Mouse (Mus musculus) lung, adult 2 months (tissue): Measurements from ENCODE around the gene Selenok.

Source experiments
- CTCF ChIP-seq: fragments of 200-500 bp; IDR thresholded peaks from 2 replicates; pipeline ENCODE4 v1.5.1; 2011; ENCODE audit warnings: mild to moderate bottlenecking, low read length, control low read depth; ENCODE audit not compliant: insufficient read depth
- POLR2A ChIP-seq: fragments of 200-500 bp; IDR thresholded peaks from 2 replicates; pipeline ENCODE4 v1.6.1; 2011; ENCODE audit warnings: low read depth, mild to moderate bottlenecking, control low read depth, low read length, borderline replicate concordance; ENCODE audit errors: extremely low read depth

- no peak for TF ChIP-seq POLR2A
- no peak for TF ChIP-seq CTCF
Observed at GRCm38 (mm10) chr14:30024387-30024786, 56.3 kb downstream of the Selenok start.
